7 mouse cellular contexts compared by ENCODE assay signal in genomic region chrX:57053174-57053992, GRCm38 (mm10). TPM values are rescaled to one million over a fixed set of nuclear protein-coding genes. Genes with fewer than 3 reads are reported as not detected.
A peak's percentile ranks its signal among the peaks of the same experiment; 100 is the strongest.
DNase-seq lines count a peak whose midpoint lies in the region; ATAC-seq and TF ChIP-seq lines count a peak whose summit lies in the region.

Htatsf1 (plus strand) TSS chrX:57053583.

- H3K9ac ChIP-seq in intestine, embryonic 16.5 days (ENCODE audit: low read depth, low read length), result peak within 1 kb of the TSS; percentile 76
- peak within 1 kb of the TSS; percentile 57 for H3K9ac ChIP-seq in midbrain, embryonic 12.5 days (replicated peaks)

- ATAC-seq in intestine, embryonic 16.5 days, result peak; percentile 98
- peak; percentile 97 for ATAC-seq in midbrain, embryonic 12.5 days (ENCODE audit: low FRiP score, low read depth)

- 12% methylated on average over 69 of the region's 85 CpGs for WGBS in intestine, embryonic 16.5 days
- 21% methylated on average over 83 of the region's 85 CpGs for WGBS in midbrain, embryonic 12.5 days
- WGBS in small intestine, adult 2 months, result 19% methylated on average over 84 of the region's 85 CpGs

- no peaks in the 10 kb centered on the region for H3K4me1 ChIP-seq in intestine, embryonic 16.5 days (ENCODE audit: control insufficient read depth, insufficient read depth, low read length)
- H3K4me1 ChIP-seq in midbrain, embryonic 12.5 days, result 0 out of 2 replicates have a peak, but pooled peaks cover 5% of the 10 kb centered on the region
- H3K4me1 ChIP-seq in small intestine, adult 2 months (ENCODE audit: control insufficient read depth, insufficient read depth, insufficient read length, low read length), result no peaks in the 10 kb centered on the region

- no peak for TF ChIP-seq CTCF in small intestine, adult 2 months (IDR thresholded peaks at IDR 0.05; ENCODE audit: extremely low read depth, insufficient read length, insufficient replicate concordance, low read depth, low read length)

- TF ChIP-seq POLR2A in small intestine, adult 2 months (IDR thresholded peaks at IDR 0.05; ENCODE audit: low read depth, low read length), result peak; percentile 33; the same call in 1 of the 2 replicates

- peak within 1 kb of the TSS; percentile 48 for H3K4me2 ChIP-seq in intestine, embryonic 16.5 days (ENCODE audit: low read depth, low read length)
- H3K4me2 ChIP-seq in midbrain, embryonic 12.5 days (replicated peaks), result peak within 1 kb of the TSS; percentile 62

- intact Hi-C loops in left cerebral cortex, postnatal 4 days (cut with DNase I), result no loop called here

- H3K4me3 ChIP-seq in intestine, embryonic 16.5 days (ENCODE audit: low read length), result peak within 1 kb of the TSS; percentile 58
- peak within 1 kb of the TSS; percentile 56 for H3K4me3 ChIP-seq in midbrain, embryonic 12.5 days
- H3K4me3 ChIP-seq in small intestine, adult 2 months (ENCODE audit: low read depth, low read length), result peak within 1 kb of the TSS; percentile 92

- no peaks in the 10 kb centered on the region for H3K9me3 ChIP-seq in intestine, embryonic 16.5 days (ENCODE audit: control insufficient read depth, low read length)
- H3K9me3 ChIP-seq in midbrain, embryonic 12.5 days, result no peaks in the 10 kb centered on the region

- peak within 1 kb of the TSS; percentile 92 for H3K27ac ChIP-seq in intestine, embryonic 16.5 days (ENCODE audit: low read length)
- peak within 1 kb of the TSS; percentile 93 for H3K27ac ChIP-seq in midbrain, embryonic 12.5 days (replicated peaks)
- peak within 1 kb of the TSS; percentile 89 for H3K27ac ChIP-seq in small intestine, adult 2 months (ENCODE audit: insufficient read depth, low read depth, low read length)

- no peaks in the 10 kb centered on the region for H3K27me3 ChIP-seq in intestine, embryonic 16.5 days (replicated peaks; ENCODE audit: control insufficient read depth, insufficient read depth, low read length)
- H3K27me3 ChIP-seq in midbrain, embryonic 12.5 days, result no peaks in the 10 kb centered on the region
- no peaks in the 10 kb centered on the region for H3K27me3 ChIP-seq in small intestine, adult 2 months (ENCODE audit: control insufficient read depth, insufficient read depth, low read length)

- DNase-seq in adrenal gland, adult 8-10 months, result peak; percentile 57
- DNase-seq in embryo, embryonic 9.5 days (ENCODE audit: extremely low spot score), result peak; percentile 82
- DNase-seq in gastrocnemius, postnatal 4 days (ENCODE audit: low spot score in 2 of 2), result peak; percentile 57 to 78
- peak; percentile 80 for DNase-seq in left cerebral cortex, postnatal 4 days

- H3K36me3 ChIP-seq in intestine, embryonic 16.5 days (ENCODE audit: control insufficient read depth, insufficient read depth, low read length), result no peaks in the 10 kb centered on the region
- no peaks in the 10 kb centered on the region for H3K36me3 ChIP-seq in midbrain, embryonic 12.5 days
- H3K36me3 ChIP-seq in small intestine, adult 2 months (ENCODE audit: control insufficient read depth, insufficient read depth, low read length), result peaks cover 5% of the 10 kb centered on the region; the same call in 1 of the 2 replicates

RNA-seq across cellular contexts. Expression of gene Htatsf1, which starts in this region (rescaled TPM):
- total RNA-seq in adrenal gland, adult 8-10 months (2022), result 10 to 100 TPM; 37.9 to 52.9 (median 47.0) TPM
- 10 to 100 TPM; 56.2 to 61.4 TPM for total RNA-seq in gastrocnemius, postnatal 4 days (2021)
- 44.8 and 50.3 TPM in 2 replicates for polyA plus RNA-seq in intestine, embryonic 16.5 days (2015; fragmentation: Nextera tagmentation; extraction: Ambion mirVana)
- total RNA-seq in left cerebral cortex, postnatal 4 days (2021), result 10 to 100 TPM; 60.6 to 64.9 TPM
- 92.2 and 101 TPM in 2 replicates for polyA plus RNA-seq in midbrain, embryonic 12.5 days (2016; fragmentation: Nextera tagmentation; extraction: Ambion mirVana)
- polyA plus RNA-seq in small intestine, adult 2 months (2012; rRNA removed), result 5.3 and 7.4 TPM in 2 replicates

Comparison
In these comparisons a context has a peak if more than half of its experiments do, and no peak if none do; other contexts are left out.
1. Peak in every context shown above with its lines: DNase-seq, ATAC-seq, H3K4me3 ChIP-seq and H3K27ac ChIP-seq.